Mouse (Mus musculus) C2C12 (cell line): Measurements from ENCODE around the gene Arl15. TPM values are rescaled to one million over a fixed set of nuclear protein-coding genes. Genes with fewer than 3 reads are reported as not detected.

Source experiments
- H3K27me3 ChIP-seq: one replicate; pipeline ENCODE4 v1.6.1; 2011; ENCODE audit not compliant: control insufficient read depth, insufficient read depth, insufficient read length
- H3K36me3 ChIP-seq: one replicate; pipeline ENCODE4 v1.6.1; 2011; ENCODE audit not compliant: control insufficient read depth, insufficient read depth
- H3K4me3 ChIP-seq: one replicate; pipeline ENCODE4 v1.5.1; 2011; ENCODE audit warnings: mild to moderate bottlenecking, control low read depth; ENCODE audit not compliant: poor library complexity, insufficient read depth, severe bottlenecking
- H3K79me2 ChIP-seq: one replicate; pipeline ENCODE4 v1.6.1; 2011; ENCODE audit not compliant: control insufficient read depth, insufficient read depth
- H3K79me3 ChIP-seq: one replicate; pipeline ENCODE4 v1.6.1; 2011; ENCODE audit warnings: low read depth, control low read depth
- H3ac ChIP-seq: one replicate; pipeline ENCODE3; 2011; ENCODE audit warnings: low read depth; ENCODE audit not compliant: control insufficient read depth, insufficient read length
- CEBPB ChIP-seq: IDR thresholded peaks from one replicate; pipeline ENCODE4 v1.6.1; 2011; ENCODE audit warnings: low read depth, mild to moderate bottlenecking, control low read depth, moderate library complexity
- CTCF ChIP-seq: IDR thresholded peaks from one replicate; pipeline ENCODE4 v1.5.1; 2011; ENCODE audit not compliant: control insufficient read depth, insufficient read depth, insufficient read length
- FOSL1 ChIP-seq: IDR thresholded peaks from one replicate; pipeline ENCODE4 v1.8.0; 2011; ENCODE audit warnings: mild to moderate bottlenecking, low read length; ENCODE audit not compliant: poor library complexity, insufficient read depth, severe bottlenecking
- MAX ChIP-seq: IDR thresholded peaks from one replicate; pipeline ENCODE4 v1.6.1; 2011; ENCODE audit warnings: mild to moderate bottlenecking, control low read depth
- MYOD1 ChIP-seq: IDR thresholded peaks from one replicate; pipeline ENCODE4 v1.6.1; 2011; ENCODE audit warnings: low read depth; ENCODE audit not compliant: control insufficient read depth, insufficient read length
- MYOG ChIP-seq: IDR thresholded peaks from one replicate; pipeline ENCODE4 v1.6.1; 2011; ENCODE audit not compliant: control insufficient read depth, insufficient read length; ENCODE audit errors: extremely low read depth
- USF1 ChIP-seq: IDR thresholded peaks from one replicate; pipeline ENCODE4 v1.6.1; 2011; ENCODE audit warnings: low read depth, mild to moderate bottlenecking, control low read depth, moderate library complexity
- polyA plus RNA-seq: library from polyadenylated mRNA; unstranded; fragments of >200 nt; fragmentation: generic; extraction: Trizol; gene quantifications from one replicate; pipeline ENCODE4 v1.2.1, GENCODE M21; 2012; ENCODE audit warnings: missing spikeins

The Arl15 gene
- polyA plus RNA-seq, 1 experiment, result 3.5 TPM

GRCm38 (mm10) chr13:114198252-114198799, 404.0 kb downstream of the Arl15 start:
- Histone ChIP-seq H3K36me3 (no peaks in the 10 kb centered on the region), H3K27me3 (no peaks in the 10 kb centered on the region), H3ac (no peak overlapping the region), H3K79me3 (no peaks in the 10 kb centered on the region), H3K79me2 (no peaks in the 10 kb centered on the region), H3K4me3 (no peak overlapping the region)
- TF ChIP-seq FOSL1, result no peak

DNA sequence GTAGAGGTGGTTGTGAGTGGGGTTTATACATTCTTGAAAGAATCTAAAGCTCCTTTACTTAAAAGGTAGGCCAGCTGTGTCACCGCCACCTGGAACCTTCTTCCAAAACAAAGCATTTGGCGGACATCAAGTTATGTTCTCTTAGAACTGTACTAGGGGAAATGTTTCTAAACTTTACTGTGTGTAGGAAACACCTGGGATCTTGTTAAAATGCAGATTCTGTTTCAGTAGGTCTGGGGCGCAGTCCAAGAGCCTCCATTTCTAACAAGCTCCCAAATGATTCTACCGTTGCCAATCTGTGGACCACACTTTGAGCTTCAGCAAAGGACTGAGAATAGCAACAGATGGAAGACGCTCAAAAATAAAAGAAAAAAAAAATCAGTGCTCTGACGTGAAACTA, 405.4 kb downstream of the Arl15 start:
- no peaks in the 10 kb centered on the region for H3K79me2 ChIP-seq
- H3K4me3 ChIP-seq, result no peak overlapping the region
- H3K27me3 ChIP-seq, result no peaks in the 10 kb centered on the region
- no peaks in the 10 kb centered on the region for H3K79me3 ChIP-seq
- H3K36me3 ChIP-seq, result no peaks in the 10 kb centered on the region
- no peak for TF ChIP-seq MYOD1
- no peak for TF ChIP-seq MYOG
- no peak for TF ChIP-seq CEBPB
- no peak for TF ChIP-seq USF1
- no peak for TF ChIP-seq CTCF
- TF ChIP-seq MAX, result no peak
- no peak for TF ChIP-seq FOSL1
- H3ac ChIP-seq, result no peak overlapping the region

- Histone ChIP-seq H3K27me3 (no peaks in the 10 kb centered on the region), H3K4me3 (no peak overlapping the region), H3ac (no peak overlapping the region), H3K79me2 (no peaks in the 10 kb centered on the region), H3K36me3 (no peaks in the 10 kb centered on the region), H3K79me3 (no peaks in the 10 kb centered on the region)
- no peak for TF ChIP-seq CEBPB
- TF ChIP-seq MYOG, result no peak
- TF ChIP-seq USF1, result no peak
- TF ChIP-seq MYOD1, result no peak
- no peak for TF ChIP-seq FOSL1
- TF ChIP-seq MAX, result no peak
- no peak for TF ChIP-seq CTCF
These were observed 406.2 kb downstream of the Arl15 start for GRCm38 (mm10) chr13:114200545-114200944.

DNA sequence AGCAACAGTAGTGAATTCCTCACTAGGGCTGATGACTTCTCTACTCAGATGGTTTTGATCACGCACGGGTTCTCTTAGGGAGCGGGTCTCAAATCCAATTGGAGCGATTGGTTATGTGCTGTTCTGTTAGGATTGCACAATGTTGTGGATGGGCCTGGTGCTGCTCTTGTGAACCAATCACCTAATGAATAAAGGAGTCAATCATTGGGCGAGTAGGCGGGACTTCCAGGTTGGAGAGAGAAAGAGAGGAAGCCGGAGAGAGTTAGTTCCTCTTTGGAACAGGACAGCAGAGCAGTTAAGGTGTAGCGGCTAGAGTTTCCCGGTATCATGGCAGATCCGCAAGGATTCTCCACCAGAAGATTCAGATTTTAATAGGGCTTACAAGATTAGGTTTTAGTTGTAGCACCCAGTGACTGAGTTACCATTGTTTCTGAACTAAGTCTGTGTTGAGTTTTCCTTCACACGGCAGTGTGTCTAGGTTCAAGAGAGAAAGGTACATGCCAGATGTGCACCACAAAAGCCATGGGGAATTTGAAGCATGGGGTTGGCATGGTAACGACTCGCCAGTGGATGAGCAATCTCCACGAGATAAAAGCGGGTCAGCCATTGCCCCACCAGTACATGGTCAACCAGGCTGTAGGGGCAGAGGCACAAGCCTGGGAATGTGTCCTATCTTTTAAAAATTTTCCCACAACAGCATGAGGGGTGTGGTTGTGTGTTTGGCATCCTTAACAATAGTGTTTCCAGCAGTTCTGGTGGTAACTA, 408.7 kb downstream of the Arl15 start:
- Histone ChIP-seq H3K79me2 (no peaks in the 10 kb centered on the region), H3K4me3 (no peak overlapping the region), H3K36me3 (no peaks in the 10 kb centered on the region), H3K27me3 (no peaks in the 10 kb centered on the region), H3ac (no peak overlapping the region), H3K79me3 (no peaks in the 10 kb centered on the region)
- TF ChIP-seq MAX (no peak), FOSL1 (no peak), CTCF (no peak), MYOG (no peak), CEBPB (no peak), USF1 (no peak), MYOD1 (no peak)

Other genes starting within 250 kb of the Arl15 start
- 28.6 TPM for gene Snx18, start 175.9 kb upstream of the Arl15 start, polyA plus RNA-seq
- gene Hspb3, start 130.8 kb upstream of the Arl15 start, polyA plus RNA-seq, result not detected